13 mouse cellular contexts compared by ENCODE assay signal in the genomic region with DNA sequence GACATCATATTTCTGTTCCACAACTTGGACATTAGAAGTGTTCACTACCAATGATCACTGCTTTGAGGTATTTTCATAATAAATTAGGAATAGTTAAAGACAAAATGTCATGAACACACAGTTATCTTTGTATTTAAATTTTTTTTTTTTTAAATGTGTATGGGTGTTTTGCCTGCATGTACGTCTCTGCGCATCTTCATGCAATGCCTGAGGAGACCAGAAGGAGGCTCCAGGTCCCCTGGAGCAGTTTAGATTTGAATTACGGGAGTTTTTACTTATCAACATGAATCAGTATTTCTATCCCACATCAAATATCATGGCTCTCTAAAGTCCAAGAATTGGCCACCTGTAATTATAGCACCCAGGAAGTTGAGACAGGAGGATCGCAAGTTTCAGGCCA. TPM values are rescaled to one million over a fixed set of nuclear protein-coding genes. Genes with fewer than 3 reads are reported as not detected.
DNase-seq lines count a peak whose midpoint lies in the region; ATAC-seq and TF ChIP-seq lines count a peak whose summit lies in the region.
"Had no signal": no experiment of that assay in that cellular context is flagged by ENCODE, and none has a peak within 500 bp of the region (broad histone marks: within the 10 kb centered on the region; RNA-seq: fewer than 3 reads in every experiment).

No protein-coding gene starts in this region.

- H3K27ac ChIP-seq in kidney, adult 2 months (ENCODE audit: insufficient read depth, low read depth, low read length), result no peak overlapping the region
- H3K27ac ChIP-seq in kidney, embryonic 15.5 days, result no peak overlapping the region
- H3K27ac ChIP-seq in embryonic fibroblast, embryonic 13.5 days (ENCODE audit: insufficient read depth, low read length), result no peak overlapping the region
- H3K27ac ChIP-seq: midbrain, embryonic 10.5 days had no signal

- H3K4me2 ChIP-seq in kidney, embryonic 15.5 days, result no peak overlapping the region

- no peaks in the 10 kb centered on the region for H3K36me3 ChIP-seq in kidney, adult 2 months (ENCODE audit: control insufficient read depth, insufficient read depth, low read length)
- H3K36me3 ChIP-seq in kidney, embryonic 15.5 days, result no peaks in the 10 kb centered on the region
- H3K36me3 ChIP-seq: midbrain, embryonic 10.5 days had no signal

- H3K9ac ChIP-seq in kidney, embryonic 15.5 days, result no peak overlapping the region

- H3K9me3 ChIP-seq in kidney, embryonic 15.5 days (replicated peaks), result no peaks in the 10 kb centered on the region
- H3K9me3 ChIP-seq: midbrain, embryonic 10.5 days had no signal

- no peak for ATAC-seq in kidney, embryonic 15.5 days (replicated peaks; ENCODE audit: low FRiP score)

- peak; percentile 47 for TF ChIP-seq CTCF in kidney, adult 2 months (conservative IDR thresholded peaks at IDR 0.05; ENCODE audit: insufficient read depth, insufficient read length, low read depth, low read length)
- peak; percentile 19; the same call in 1 of the 2 replicates for TF ChIP-seq CTCF in embryonic fibroblast, embryonic 13.5 days (IDR thresholded peaks at IDR 0.05; ENCODE audit: borderline replicate concordance, insufficient read depth, low read length)

- peaks cover under 1% of the 10 kb centered on the region; the same call in 1 of the 2 replicates for H3K27me3 ChIP-seq in kidney, adult 2 months (replicated peaks; ENCODE audit: control insufficient read depth, insufficient read depth, low read length)
- H3K27me3 ChIP-seq in kidney, embryonic 15.5 days, result peaks cover 36% of the 10 kb centered on the region

- peak; percentile 50 for DNase-seq in adrenal gland, postnatal 10 days
- DNase-seq in adrenal gland, postnatal 25 days, result no peak
- DNase-seq in kidney, adult 2 months, result no peak
- peak; percentile 60 for DNase-seq in A20 (ENCODE audit: low read depth, low spot score)
- DNase-seq in layer of hippocampus, adult 9-11 months, result no peak
- no peak for DNase-seq in spleen, postnatal 14 days (ENCODE audit: low spot score in 2 of 2)
- DNase-seq: cerebellum, adult 9-10 months had no signal

- no peaks in the 10 kb centered on the region for H3K4me1 ChIP-seq in kidney, adult 2 months (ENCODE audit: control insufficient read depth, insufficient read depth, low read length)
- peaks cover 5% of the 10 kb centered on the region for H3K4me1 ChIP-seq in kidney, embryonic 15.5 days
- H3K4me1 ChIP-seq in embryonic fibroblast, embryonic 13.5 days (ENCODE audit: control insufficient read depth, insufficient read depth, low read length), result no peaks in the 10 kb centered on the region

- WGBS in kidney, adult 2 months, result 52% methylated on average over 4 of the region's 4 CpGs
- WGBS in kidney, embryonic 15.5 days, result 66% methylated on average over 4 of the region's 4 CpGs

- TF ChIP-seq POLR2A in kidney, adult 2 months (IDR thresholded peaks at IDR 0.05; ENCODE audit: low read depth, low read length), result no peak
- no peak for TF ChIP-seq POLR2A in embryonic fibroblast, embryonic 13.5 days (IDR thresholded peaks at IDR 0.05; ENCODE audit: low read depth, low read length)

- H3K4me3 ChIP-seq in kidney, adult 2 months (ENCODE audit: insufficient read depth, low read depth, low read length), result no peak overlapping the region
- no peak overlapping the region for H3K4me3 ChIP-seq in kidney, embryonic 15.5 days (replicated peaks)
- no peak overlapping the region for H3K4me3 ChIP-seq in embryonic fibroblast, embryonic 13.5 days (ENCODE audit: insufficient read depth, low read length)
- H3K4me3 ChIP-seq: midbrain, embryonic 10.5 days had no signal

RNA-seq across cellular contexts. Expression of gene Hfe2, which starts 2.8 kb away (rescaled TPM):
- 10 to 100 TPM; 14.0 to 29.6 TPM for total RNA-seq in adrenal gland, postnatal 10 days (2021)
- total RNA-seq in adrenal gland, postnatal 25 days (2021), result not detected in 2 replicates
- 0.23 and 3.9 TPM in 2 replicates for polyA plus RNA-seq in kidney, adult 2 months (2012; rRNA removed)
- polyA plus RNA-seq in kidney, embryonic 15.5 days (2015; fragmentation: Nextera tagmentation; extraction: Ambion mirVana), result 1.1 and 1.8 TPM in 2 replicates
- polyA plus RNA-seq in embryonic fibroblast, embryonic 13.5 days (2011; ENCODE audit: insufficient read length, low read depth, missing spikeins), result not detected in 2 replicates
- total RNA-seq: hematopoietic stem cell, adult 5-6 weeks had no signal

RNA-seq across cellular contexts. Expression of gene Txnip, which starts 35.6 kb away (rescaled TPM):
- total RNA-seq in adrenal gland, postnatal 10 days (2021), result 100 to 1,000 TPM; 601 to 945 TPM
- 421 and 586 TPM in 2 replicates for total RNA-seq in adrenal gland, postnatal 25 days (2021)
- polyA plus RNA-seq in kidney, adult 2 months (2012; rRNA removed), result 514 and 518 TPM in 2 replicates
- 144 and 153 TPM in 2 replicates for polyA plus RNA-seq in kidney, embryonic 15.5 days (2015; fragmentation: Nextera tagmentation; extraction: Ambion mirVana)
- polyA plus RNA-seq in embryonic fibroblast, embryonic 13.5 days (2011; ENCODE audit: insufficient read length, low read depth, missing spikeins), result 37.6 and 98.8 TPM in 2 replicates

RNA-seq across cellular contexts. Expression of gene Gm16253, which starts 54.6 kb away (rescaled TPM):
- under 1 TPM in 1 of 2 experiments, not detected in 1; 0.61 TPM for total RNA-seq in adrenal gland, postnatal 10 days (2021)
- not detected in 2 replicates for total RNA-seq in adrenal gland, postnatal 25 days (2021)
- 0.20 TPM in 1 of 2 replicates, not detected in the other for polyA plus RNA-seq in kidney, adult 2 months (2012; rRNA removed)
- polyA plus RNA-seq in kidney, embryonic 15.5 days (2015; fragmentation: Nextera tagmentation; extraction: Ambion mirVana), result 2.1 TPM in 2 replicates
- not detected in 2 replicates for polyA plus RNA-seq in embryonic fibroblast, embryonic 13.5 days (2011; ENCODE audit: insufficient read length, low read depth, missing spikeins)
- total RNA-seq: hematopoietic stem cell, adult 5-6 weeks; left cerebral cortex, postnatal 25 days had no signal
- polyA plus RNA-seq: frontal cortex, adult 2 months had no signal

Comparison
In these comparisons a context has a peak if more than half of its experiments do, and no peak if none do; other contexts are left out.
1. DNase-seq: peak in adrenal gland, postnatal 10 days (single experiment) and A20 (single experiment); none in adrenal gland, postnatal 25 days (single experiment), kidney, adult 2 months (single experiment), layer of hippocampus, adult 9-11 months (single experiment) and spleen, postnatal 14 days (0 of 2).